Mouse (Mus musculus): ENCODE measurements at regions not wholly inside any gene's neighbourhood (a gene's known extent, or its start where the extent isn't known, plus 50 kb on each side); places are given as distances from the start of the nearest gene placed in this dataset.

DNA sequence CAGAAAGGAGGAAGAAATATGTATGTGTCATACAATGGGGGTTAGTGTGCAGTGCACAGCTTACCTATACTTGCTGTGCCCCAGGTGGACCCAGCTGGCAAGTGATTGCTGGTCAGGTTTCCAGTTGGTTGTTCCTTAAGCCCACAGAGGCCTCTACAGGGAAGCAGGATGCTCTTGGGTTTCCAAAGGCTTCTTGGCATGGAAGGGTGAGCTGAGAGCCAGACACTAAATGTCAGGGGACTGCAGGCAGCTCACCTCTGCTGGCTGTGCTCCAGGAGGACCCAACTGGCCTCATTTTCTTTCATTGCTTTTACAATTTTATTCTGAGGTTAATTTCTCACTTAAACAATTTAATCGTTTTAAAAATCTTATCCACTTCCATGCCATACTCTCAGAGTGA is 108.1 kb downstream of the Gm10184 start:
- DNase-seq = no peak

DNA sequence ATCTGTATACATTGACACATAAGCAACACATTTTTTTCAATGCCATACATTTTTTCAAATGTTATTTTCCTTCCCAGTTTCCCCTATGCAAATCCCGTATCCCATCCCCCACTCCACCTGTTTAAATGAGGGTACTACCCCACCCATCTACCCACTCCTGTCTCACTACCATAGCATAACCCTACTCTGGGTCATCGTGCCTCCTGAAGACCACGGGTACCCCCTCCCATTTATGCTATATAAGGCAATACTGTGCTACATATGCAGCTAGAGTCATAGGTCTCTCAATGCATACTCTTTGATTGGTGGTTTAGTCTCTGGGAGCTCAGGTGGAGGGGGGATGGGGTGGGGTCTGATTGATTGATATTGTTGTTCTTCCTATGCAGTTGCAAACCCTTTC is 132.7 kb downstream of the Gm10184 start:
- DNase-seq = no peak

DNA sequence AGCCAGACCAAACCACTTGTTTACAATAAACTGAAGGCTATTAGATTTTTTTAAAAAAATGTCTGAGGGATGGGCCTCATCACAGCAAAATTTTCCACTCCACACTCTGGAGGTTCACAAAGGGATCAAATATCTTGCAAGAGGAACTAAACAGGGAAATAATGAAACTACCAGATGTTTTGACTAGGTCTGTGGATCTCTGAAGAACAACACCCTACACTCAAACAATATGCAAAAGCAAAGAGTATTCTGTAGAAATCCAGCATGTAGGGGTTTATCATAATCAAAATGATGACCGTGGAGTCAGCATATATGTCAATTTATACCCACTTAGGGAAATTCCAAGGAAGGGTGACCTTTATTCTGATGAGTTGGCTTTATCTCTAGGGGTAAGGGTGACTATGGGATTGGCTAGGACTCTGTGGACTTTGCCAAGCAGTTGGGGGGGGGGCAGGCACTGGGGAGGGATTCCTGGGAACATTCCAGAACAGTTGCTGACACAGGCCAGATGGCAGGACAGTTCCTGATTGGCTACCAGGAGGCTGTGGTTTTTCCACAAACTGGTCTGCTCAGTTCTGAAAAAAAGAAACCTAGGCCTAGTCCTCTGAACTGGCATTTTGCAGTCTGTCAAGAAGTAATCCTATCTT is 143.9 kb downstream of the Gm10184 start:
- DNase-seq = peak in 1 of 2 experiments; percentile 1

DNA sequence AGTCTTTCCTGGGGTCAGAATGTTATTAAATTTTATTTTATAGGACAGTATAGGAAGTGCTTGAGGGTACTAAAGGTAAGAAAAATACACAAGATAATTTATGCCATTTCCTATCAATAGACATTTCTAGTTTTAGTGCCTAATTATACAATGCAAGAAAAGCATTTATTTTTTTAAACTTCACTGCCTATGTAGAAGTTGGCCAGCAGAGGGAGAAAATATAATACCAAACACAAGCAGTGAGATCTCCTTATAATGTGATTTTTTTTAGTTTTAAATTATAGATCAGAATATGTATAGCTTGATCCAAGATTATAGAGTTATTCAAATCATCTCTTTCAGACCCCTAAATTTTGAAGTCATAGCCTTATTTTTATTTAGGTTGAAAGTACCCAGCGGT is 172.8 kb downstream of the Gm10184 start:
- DNase-seq = no peak

DNA sequence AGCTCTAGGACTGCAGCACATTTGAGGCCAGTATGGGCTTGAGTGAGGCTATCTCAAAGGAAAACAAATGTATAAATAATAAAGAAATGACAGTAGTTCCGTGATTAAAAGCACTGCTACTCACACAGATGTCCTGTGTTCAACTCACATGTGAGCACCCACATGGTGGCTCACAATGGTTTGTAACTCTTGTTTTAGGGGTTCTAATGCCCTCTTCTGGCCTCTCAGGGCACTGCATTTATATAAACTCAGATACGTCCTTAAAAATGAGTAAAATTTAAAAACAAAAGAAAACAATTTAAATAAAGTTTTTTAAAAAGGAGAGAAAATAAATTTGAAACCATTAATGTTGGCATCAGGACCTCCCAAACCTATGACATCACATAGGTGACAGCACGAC is 184.7 kb downstream of the Gm10184 start:
- no peak for DNase-seq

DNA sequence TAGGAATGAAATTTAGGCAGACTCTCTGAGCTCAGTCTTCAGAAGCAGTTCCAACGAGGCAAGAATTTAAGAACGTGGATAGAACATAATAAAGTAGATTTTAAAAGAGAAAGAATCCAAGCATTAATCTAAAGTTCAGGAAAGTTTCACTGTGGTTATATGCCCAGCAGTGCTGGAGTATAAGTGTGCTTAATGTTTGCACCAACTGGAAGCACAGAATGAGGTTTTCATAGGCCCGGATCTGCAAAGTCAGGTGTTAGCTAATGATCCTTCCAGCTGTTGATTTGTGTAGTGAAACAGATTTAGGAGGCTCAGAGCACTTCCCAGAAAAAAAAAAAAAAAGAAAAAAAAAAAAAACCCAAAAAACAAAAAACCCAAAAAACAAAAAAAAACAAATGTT is 228.5 kb downstream of the Gm10184 start:
- no peak for DNase-seq

DNA sequence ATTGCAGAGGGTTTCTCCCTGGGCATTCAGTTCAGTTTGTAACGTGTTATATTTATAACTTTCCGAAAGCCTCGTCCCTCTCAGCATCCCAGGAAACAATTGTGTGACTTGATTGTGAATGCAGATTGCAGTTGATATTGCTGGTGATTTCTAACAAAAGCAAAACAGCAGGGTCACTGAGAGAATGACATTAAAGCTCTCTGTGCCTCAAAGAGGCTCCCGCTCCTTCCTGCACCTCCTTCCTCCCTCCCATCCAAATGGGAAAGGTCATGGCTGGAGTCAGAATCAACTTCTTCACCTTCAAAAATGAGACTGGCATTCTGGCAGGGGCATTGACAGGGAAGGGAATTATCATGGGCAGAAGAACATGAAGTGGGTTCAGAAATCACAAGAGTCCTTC is 251.9 kb downstream of the Gm10184 start:
- DNase-seq = no peak

DNA sequence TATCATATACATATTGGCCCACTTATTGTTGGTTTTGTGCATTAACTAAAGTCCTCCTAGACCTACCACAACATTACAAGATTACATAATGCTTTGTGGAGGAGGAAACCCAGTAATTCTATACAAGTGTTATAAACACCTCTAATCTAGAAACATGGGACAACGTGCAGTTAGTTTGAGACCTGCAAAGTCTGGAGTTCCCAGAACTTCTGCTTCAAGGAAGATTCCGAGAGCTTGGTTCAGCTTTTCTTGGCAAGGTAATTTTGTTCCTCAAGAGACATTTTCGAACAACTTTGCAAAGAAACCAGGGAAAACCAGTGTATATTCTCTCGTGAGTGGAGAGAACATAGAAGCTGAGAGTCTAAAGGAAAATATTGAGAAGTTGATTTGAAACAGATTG is 254.0 kb downstream of the Gm10184 start:
- DNase-seq = no peak

DNA sequence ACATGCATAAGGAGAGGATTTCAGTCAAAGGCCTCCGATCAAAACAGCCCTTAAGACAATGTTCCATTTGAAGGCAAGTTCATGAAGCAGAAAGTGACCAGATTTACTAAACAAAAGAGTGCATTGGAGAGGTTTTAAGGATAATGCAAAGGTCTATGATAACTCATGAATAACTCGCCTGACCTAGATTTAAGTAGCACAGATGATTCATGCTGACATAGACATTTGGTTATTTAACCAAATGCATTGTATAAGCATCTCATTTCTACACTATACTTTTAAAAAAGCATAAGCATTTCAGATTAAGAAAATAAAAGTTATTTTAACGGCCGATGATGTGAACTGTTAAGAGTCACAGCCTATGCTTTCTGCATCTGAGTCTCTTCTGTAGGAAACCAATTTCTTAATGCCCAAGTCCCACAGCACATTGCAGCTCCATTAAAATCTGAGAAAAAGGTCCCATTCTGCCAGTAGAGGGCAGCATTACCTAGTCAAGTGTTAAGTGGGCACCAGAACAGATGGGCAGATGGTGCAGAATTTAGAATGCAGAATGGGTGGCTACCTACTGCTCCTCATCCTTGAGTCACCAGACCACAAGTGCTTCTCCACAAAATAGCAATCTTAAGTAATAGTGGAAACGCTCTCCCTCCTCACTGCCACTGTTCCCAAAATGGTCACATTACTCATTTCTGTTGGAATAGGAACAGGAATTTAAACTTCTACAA is 256.0 kb downstream of the Gm10184 start:
- peak; percentile 12 to 51 for DNase-seq

DNA sequence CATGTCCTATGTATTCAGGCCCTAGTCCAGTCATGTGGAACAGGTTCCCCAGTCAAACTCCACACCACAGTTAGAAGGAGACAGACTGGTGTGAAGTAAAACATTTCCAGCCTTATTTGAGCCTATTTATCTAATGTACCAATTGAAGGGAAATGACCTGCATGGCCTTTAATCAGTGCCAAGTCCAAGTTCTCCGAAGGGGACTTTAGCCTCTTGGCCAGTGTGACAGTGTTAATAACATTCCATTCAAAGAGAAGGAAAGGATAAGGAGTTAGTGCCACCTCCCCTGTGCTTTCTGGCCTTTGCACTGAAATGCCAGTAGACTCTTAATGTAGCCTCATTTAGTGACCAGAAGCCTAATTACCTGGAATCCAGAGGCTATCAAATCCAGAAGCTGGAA is 264.2 kb downstream of the Gm10184 start:
- no peak for DNase-seq

Measured in adrenal gland, postnatal 36 days (tissue).